Mouse (Mus musculus): Measurements from ENCODE around the gene Tas2r140. TPM values are rescaled to one million over a fixed set of nuclear protein-coding genes. Genes with fewer than 3 reads are reported as not detected.

Tas2r140 gene
- polyA plus RNA-seq (2012; rRNA removed; ENCODE audit: low replicate concordance): not detected in 2 replicates

DNA sequence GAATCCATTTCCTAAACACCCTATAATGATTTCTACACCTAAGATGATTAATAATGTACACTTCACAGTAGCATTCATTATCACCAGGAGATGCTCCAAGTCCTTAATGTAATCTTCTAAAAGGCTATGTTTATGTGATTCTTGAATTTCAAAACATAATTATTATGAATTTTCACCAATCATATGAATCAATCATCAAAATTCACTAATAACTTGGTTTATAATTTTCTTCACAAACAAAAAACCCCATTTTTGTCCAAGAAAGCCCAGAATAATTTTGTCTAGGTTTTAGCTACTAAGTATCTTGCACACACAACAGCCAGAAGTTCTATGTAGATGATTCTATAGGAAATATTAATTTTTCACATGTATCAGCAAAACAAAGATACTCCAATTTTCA lies at the start of gene Tas2r140:
Gene Tas2r140 (minus strand): TSS at position 101 of the 400 bp plus-strand sequence.

GRCm38 (mm10) chr6:133104609-133104921 lies 48.9 kb upstream of the Tas2r140 start, which contains the start of gene Smim10l1:
TSS of gene Smim10l1 (plus strand) at chr6:133104909.

GRCm38 (mm10) chr6:133037001-133037400 lies 18.6 kb downstream of the Tas2r140 start, which contains the start of gene Tas2r103:
TSS of gene Tas2r103 (minus strand) at chr6:133037101.

Other genes starting within 250 kb of the Tas2r140 start
- not detected in 2 replicates for gene Tas2r123, start 208.7 kb downstream of the Tas2r140 start, polyA plus RNA-seq (2012; rRNA removed; ENCODE audit: low replicate concordance)
- gene Tas2r116, start 200.4 kb downstream of the Tas2r140 start, polyA plus RNA-seq (2012; rRNA removed; ENCODE audit: low replicate concordance): not detected in 2 replicates
- gene Tas2r110, start 187.8 kb downstream of the Tas2r140 start, polyA plus RNA-seq (2012; rRNA removed; ENCODE audit: low replicate concordance): not detected in 2 replicates
- not detected in 2 replicates for gene Tas2r113, start 162.8 kb downstream of the Tas2r140 start, polyA plus RNA-seq (2012; rRNA removed; ENCODE audit: low replicate concordance)
- gene Tas2r125, start 146.2 kb downstream of the Tas2r140 start, polyA plus RNA-seq (2012; rRNA removed; ENCODE audit: low replicate concordance): not detected in 2 replicates
- not detected in 2 replicates for gene Tas2r129, start 104.7 kb downstream of the Tas2r140 start, polyA plus RNA-seq (2012; rRNA removed; ENCODE audit: low replicate concordance)
- gene Tas2r131, start 97.9 kb downstream of the Tas2r140 start, polyA plus RNA-seq (2012; rRNA removed; ENCODE audit: low replicate concordance): not detected in 2 replicates
- gene Tas2r109, start 74.9 kb downstream of the Tas2r140 start, polyA plus RNA-seq (2012; rRNA removed; ENCODE audit: low replicate concordance): not detected in 2 replicates
- not detected in 2 replicates for gene Tas2r103, start 18.7 kb downstream of the Tas2r140 start, polyA plus RNA-seq (2012; rRNA removed; ENCODE audit: low replicate concordance)
- gene Smim10l1, start 49.1 kb upstream of the Tas2r140 start, polyA plus RNA-seq (2012; rRNA removed; ENCODE audit: low replicate concordance): 105 and 151 TPM in 2 replicates
- not detected in 2 replicates for gene 5530400C23Rik, start 236.4 kb upstream of the Tas2r140 start, polyA plus RNA-seq (2012; rRNA removed; ENCODE audit: low replicate concordance)